Mouse (Mus musculus) intestine, embryonic 14.5 days (tissue): ENCODE data around the gene Ptprj. TPM values are rescaled to one million over a fixed set of nuclear protein-coding genes. Genes with fewer than 3 reads are reported as not detected.
"Not testable (repeated sequence)": the region's sequence is repeated elsewhere in the genome, so short reads cannot be mapped to it uniquely, and the experiment has no call there.

Experiments used
- ATAC-seq: fragments of 200-750 bp; cut with Nextera tagmentation; replicated peaks from 2 replicates; pipeline ENCODE4 v1.8.0; 2017; ENCODE audit warnings: low read depth, moderate number of reproducible peaks, moderate TSS enrichment, moderate library complexity; ENCODE audit not compliant: low FRiP score, low TSS enrichment
- DNase-seq: peaks from one replicate; pipeline ENCODE4 v3.0.0-alpha.2; 2018; ENCODE audit warnings: low spot score
- H3K27ac ChIP-seq: fragments of 300-500 bp; sonication (generic); 2 replicates; pipeline ENCODE4 v1.5.1; 2014; ENCODE audit warnings: low read depth, mild to moderate bottlenecking, control low read depth
- H3K27me3 ChIP-seq: fragments of 300-500 bp; sonication (generic); replicated peaks from 2 replicates; pipeline ENCODE4 v1.6.1; 2014; ENCODE audit warnings: low read length, control low read depth; ENCODE audit not compliant: control insufficient read depth, insufficient read depth
- H3K36me3 ChIP-seq: fragments of 300-500 bp; sonication (generic); 2 replicates; pipeline ENCODE4 v1.6.1; 2014; ENCODE audit warnings: low read length, control low read depth; ENCODE audit not compliant: control insufficient read depth, insufficient read depth
- H3K4me1 ChIP-seq: fragments of 300-500 bp; sonication (generic); replicated peaks from 2 replicates; pipeline ENCODE4 v1.6.1; 2014; ENCODE audit warnings: low read length, control low read depth, mixed read lengths; ENCODE audit not compliant: control insufficient read depth, insufficient read depth
- H3K4me2 ChIP-seq: fragments of 300-500 bp; sonication (generic); 2 replicates; pipeline ENCODE4 v1.6.1; 2014; ENCODE audit warnings: low read length
- H3K4me3 ChIP-seq: fragments of 300-500 bp; sonication (generic); 2 replicates; pipeline ENCODE4 v1.5.1; 2014; ENCODE audit warnings: low read depth, low read length, control low read depth, mixed read lengths
- H3K9ac ChIP-seq: fragments of 300-500 bp; sonication (generic); 2 replicates; pipeline ENCODE4 v1.6.1; 2014; ENCODE audit warnings: mild to moderate bottlenecking, low read length
- H3K9me3 ChIP-seq: fragments of 300-500 bp; sonication (generic); 2 replicates; pipeline ENCODE4 v1.6.1; 2016; ENCODE audit warnings: low read length, control low read depth; ENCODE audit not compliant: control insufficient read depth
- WGBS: fragments of 180-500 bp; shearing (Covaris S2); extraction: QIAGEN DNeasy Blood & Tissue Kit; methylation state at CpG from one replicate; pipeline ENCODE4 v1.1.7; 2014; 5-methylcytosine and 5-hydroxymethylcytosine counted together
- polyA plus RNA-seq: library from polyadenylated mRNA; unstranded; fragments of >200 nt; fragmentation: Nextera tagmentation; extraction: Ambion mirVana; gene quantifications from 2 replicates; pipeline ENCODE4 v1.2.1, GENCODE M21; 2014

The Ptprj gene
- polyA plus RNA-seq, 1 experiment from 2014 or later: 8.3 TPM

- no peak overlapping the region for H3K4me2 ChIP-seq
- H3K36me3 ChIP-seq: peaks cover 24% of the 10 kb centered on the region
- WGBS: 35% methylated on average over 7 of the region's 7 CpGs
- no peaks in the 10 kb centered on the region for H3K27me3 ChIP-seq
- no peak overlapping the region for H3K27ac ChIP-seq
- no peak for ATAC-seq
- H3K9ac ChIP-seq: no peak overlapping the region
- H3K9me3 ChIP-seq: no peaks in the 10 kb centered on the region
- DNase-seq: no peak
- no peak overlapping the region for H3K4me3 ChIP-seq
- peaks cover 10% of the 10 kb centered on the region; the same call in 1 of the 2 replicates for H3K4me1 ChIP-seq
Observed at GRCm38 (mm10) chr2:90466480-90466879, 114.0 kb downstream of the Ptprj start.

DNA sequence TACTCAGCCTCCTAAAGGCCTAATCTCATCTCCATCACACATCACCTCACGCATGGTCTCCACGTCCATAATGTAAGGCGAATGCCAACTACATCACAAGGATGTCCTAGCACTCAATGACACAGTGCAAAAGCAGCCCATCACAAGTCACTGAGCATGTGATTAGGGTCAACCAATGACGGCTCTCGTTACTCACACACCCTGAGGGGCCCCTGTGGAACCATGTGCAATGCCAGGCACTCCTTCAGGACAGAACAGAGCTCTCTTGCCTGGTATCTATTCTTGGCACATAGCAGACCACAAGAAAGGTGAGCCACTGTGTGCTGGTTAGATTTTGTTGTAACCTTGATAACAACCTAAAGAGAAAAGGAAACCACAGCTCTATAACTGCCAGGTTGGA lies 116.7 kb downstream of the Ptprj start:
- Histone ChIP-seq H3K9ac (no peak overlapping the region), H3K36me3 (peaks cover 40% of the 10 kb centered on the region), H3K4me2 (no peak overlapping the region), H3K27me3 (no peaks in the 10 kb centered on the region), H3K4me3 (no peak overlapping the region), H3K27ac (no peak overlapping the region), H3K4me1 (0 out of 2 replicates have a peak, but pooled peaks cover 4% of the 10 kb centered on the region), H3K9me3 (no peaks in the 10 kb centered on the region)
- WGBS: 97% methylated on average over 5 of the region's 5 CpGs
- ATAC-seq (no peak), DNase-seq (no peak)

GRCm38 (mm10) chr2:90462252-90462651 lies 118.2 kb downstream of the Ptprj start:
- H3K9ac ChIP-seq: no peak overlapping the region
- H3K4me3 ChIP-seq: no peak overlapping the region
- no peaks in the 10 kb centered on the region for H3K9me3 ChIP-seq
- ATAC-seq (no peak), DNase-seq (no peak)
- H3K4me2 ChIP-seq: no peak overlapping the region
- no peaks in the 10 kb centered on the region for H3K27me3 ChIP-seq
- 0 out of 2 replicates have a peak, but pooled peaks cover 4% of the 10 kb centered on the region for H3K4me1 ChIP-seq
- H3K27ac ChIP-seq: no peak overlapping the region
- H3K36me3 ChIP-seq: peaks cover 49% of the 10 kb centered on the region

GRCm38 (mm10) chr2:90457946-90458345 lies 122.5 kb downstream of the Ptprj start:
- Histone ChIP-seq H3K36me3 (peaks cover 47% of the 10 kb centered on the region), H3K27ac (no peak overlapping the region), H3K4me1 (no peaks in the 10 kb centered on the region), H3K27me3 (no peaks in the 10 kb centered on the region), H3K9me3 (no peaks in the 10 kb centered on the region), H3K9ac (no peak overlapping the region), H3K4me2 (no peak overlapping the region), H3K4me3 (no peak overlapping the region)
- ATAC-seq (no peak), DNase-seq (no peak)
- WGBS: 89% methylated on average over 12 of the region's 12 CpGs

DNA sequence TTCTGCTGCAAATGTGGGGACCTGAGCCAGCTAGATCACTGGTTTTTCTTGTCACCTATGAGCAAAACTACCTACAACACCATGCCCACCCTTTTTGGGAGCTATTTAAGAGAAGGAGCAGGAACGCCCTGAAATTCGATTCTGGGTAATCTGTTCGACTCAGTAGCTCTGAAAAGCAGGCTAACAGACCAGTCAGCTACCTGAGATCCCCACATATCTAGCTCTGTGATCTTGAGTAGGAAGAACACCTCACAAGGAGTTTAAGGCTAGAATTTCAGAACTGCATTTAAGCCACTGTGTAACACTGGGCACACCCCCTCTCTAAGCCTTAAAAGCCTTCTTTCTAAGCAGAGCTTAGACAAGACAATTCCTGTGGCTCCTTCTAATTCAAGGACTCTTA lies 128.1 kb downstream of the Ptprj start:
- Histone ChIP-seq H3K9me3 (no peaks in the 10 kb centered on the region), H3K4me3 (no peak overlapping the region), H3K4me1 (no peaks in the 10 kb centered on the region), H3K9ac (no peak overlapping the region), H3K4me2 (no peak overlapping the region), H3K27me3 (no peaks in the 10 kb centered on the region), H3K27ac (no peak overlapping the region), H3K36me3 (peaks cover 52% of the 10 kb centered on the region)
- ATAC-seq (no peak), DNase-seq (no peak)
- 78% methylated on average over 3 of the region's 3 CpGs for WGBS

- no peak overlapping the region for H3K4me3 ChIP-seq
- no peaks in the 10 kb centered on the region for H3K9me3 ChIP-seq
- no peaks in the 10 kb centered on the region for H3K27me3 ChIP-seq
- no peak overlapping the region for H3K4me2 ChIP-seq
- peaks cover 41% of the 10 kb centered on the region for H3K36me3 ChIP-seq
- DNase-seq (no peak), ATAC-seq (no peak)
- no peaks in the 10 kb centered on the region for H3K4me1 ChIP-seq
- WGBS: 85% methylated on average over 15 of the region's 15 CpGs
- no peak overlapping the region for H3K9ac ChIP-seq
- no peak overlapping the region for H3K27ac ChIP-seq
Observed at GRCm38 (mm10) chr2:90448967-90449740, 131.3 kb downstream of the Ptprj start.

DNA sequence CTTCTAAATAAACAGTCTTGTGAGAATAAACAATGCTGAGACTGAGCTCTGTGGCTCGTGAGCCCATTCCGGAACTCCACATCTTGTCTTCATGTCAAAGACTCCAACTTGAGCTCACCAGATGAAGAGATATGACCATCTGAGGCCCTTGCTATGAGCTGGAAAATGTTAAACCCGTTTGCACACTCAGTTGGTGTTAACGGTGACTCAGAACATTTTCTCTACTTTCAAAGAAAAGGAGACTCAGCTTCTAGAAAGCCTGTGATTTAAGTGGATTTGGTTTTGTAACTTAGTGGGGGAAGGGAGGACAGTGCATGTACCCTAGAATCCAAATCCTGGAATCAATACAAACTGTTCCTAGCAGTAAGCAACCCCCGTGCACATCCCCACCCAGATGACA lies 136.6 kb downstream of the Ptprj start:
- DNase-seq (no peak), ATAC-seq (no peak)
- H3K4me1 ChIP-seq: no peaks in the 10 kb centered on the region
- WGBS: 74% methylated on average over 5 of the region's 5 CpGs
- no peaks in the 10 kb centered on the region for H3K9me3 ChIP-seq
- H3K27ac ChIP-seq: no peak overlapping the region
- no peaks in the 10 kb centered on the region for H3K36me3 ChIP-seq
- H3K4me2 ChIP-seq: no peak overlapping the region
- H3K27me3 ChIP-seq: no peaks in the 10 kb centered on the region
- no peak overlapping the region for H3K9ac ChIP-seq
- H3K4me3 ChIP-seq: no peak overlapping the region

DNA sequence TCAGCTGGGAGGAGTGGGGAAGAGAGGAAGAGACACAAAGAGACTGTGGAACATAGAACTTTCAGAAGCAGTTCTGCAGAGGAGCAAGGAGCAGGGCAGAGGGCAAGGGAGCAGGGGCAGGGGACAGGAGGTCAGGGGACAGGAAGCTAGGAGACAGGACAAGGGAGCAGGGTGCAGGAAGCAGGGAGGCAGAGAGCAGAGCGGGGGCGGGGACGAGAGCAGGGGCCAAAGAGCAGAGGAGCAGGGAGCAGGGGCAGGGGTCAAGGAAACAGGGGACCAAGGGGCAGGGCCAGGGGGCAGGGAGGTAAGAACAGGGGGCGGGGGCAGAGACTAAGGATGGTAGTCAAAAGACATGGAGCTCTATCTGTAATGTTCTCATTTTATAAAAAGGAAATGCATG lies 138.6 kb downstream of the Ptprj start:
- H3K9me3 ChIP-seq, ATAC-seq, H3K4me3 ChIP-seq, H3K4me1 ChIP-seq, H3K36me3 ChIP-seq, H3K27me3 ChIP-seq, H3K9ac ChIP-seq, DNase-seq, H3K4me2 ChIP-seq, H3K27ac ChIP-seq: not testable (repeated sequence)
- WGBS: 64% methylated on average over 4 of the region's 4 CpGs

- ATAC-seq, H3K4me3 ChIP-seq, H3K4me2 ChIP-seq, H3K27ac ChIP-seq, H3K36me3 ChIP-seq, H3K9ac ChIP-seq, H3K27me3 ChIP-seq, H3K9me3 ChIP-seq, H3K4me1 ChIP-seq, DNase-seq: not testable (repeated sequence)
Observed at GRCm38 (mm10) chr2:90440169-90440568, 140.3 kb downstream of the Ptprj start.
